Mouse (Mus musculus): ENCODE data around the gene Taf5l. TPM values are rescaled to one million over a fixed set of nuclear protein-coding genes. Genes with fewer than 3 reads are reported as not detected.
"Not testable (repeated sequence)": the region's sequence is repeated elsewhere in the genome, so short reads cannot be mapped to it uniquely, and the experiment has no call there.

Gene Taf5l
- polyA plus RNA-seq, 1 experiment, result 17.7 TPM

DNA sequence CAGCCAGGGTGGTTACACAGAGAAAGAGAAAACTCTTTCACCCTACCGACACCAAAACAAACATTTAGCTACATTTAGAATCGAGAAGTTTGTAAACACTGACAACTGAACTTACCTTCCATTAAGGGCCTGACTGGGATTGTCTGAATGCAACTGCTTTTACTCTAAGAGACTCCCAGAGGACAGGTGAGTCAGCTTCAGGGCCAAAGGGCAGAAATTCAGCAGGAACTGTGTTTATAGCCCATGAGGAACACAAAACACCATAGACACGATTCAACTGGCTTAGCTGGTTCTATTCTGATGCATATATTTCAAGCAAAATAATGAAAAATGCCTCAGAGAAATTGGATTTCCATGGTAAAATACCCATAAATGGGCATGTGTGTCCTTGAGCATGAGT is 6.4 kb downstream of the Taf5l start:
- DNase-seq (ENCODE audit: extremely low spot score in 1 of 2, low spot score in 1 of 2), result no peak

DNA sequence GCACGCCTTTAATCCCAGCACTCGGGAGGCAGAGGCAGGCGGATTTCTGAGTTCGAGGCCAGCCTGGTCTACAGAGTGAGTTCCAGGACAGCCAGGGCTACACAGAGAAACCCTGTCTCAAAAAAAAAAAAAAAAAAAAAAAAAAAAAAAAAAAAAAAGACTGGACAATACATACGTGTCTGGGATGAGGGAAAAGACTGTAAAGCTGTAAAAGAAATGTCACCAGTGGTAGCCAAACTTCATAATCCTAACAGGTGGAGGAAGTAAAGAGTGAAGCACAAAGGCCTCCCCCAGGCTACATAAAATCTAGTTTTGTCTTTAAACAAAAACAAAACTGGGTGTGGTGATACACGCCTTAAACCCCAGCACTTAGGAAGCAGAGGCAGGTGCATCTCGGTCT is 6.9 kb downstream of the Taf5l start:
- DNase-seq (ENCODE audit: extremely low spot score in 1 of 2, low spot score in 1 of 2), result not testable (repeated sequence)

GRCm38 (mm10) chr8:124011989-124012586 is 9.1 kb downstream of the Taf5l start:
- no peak for DNase-seq (ENCODE audit: extremely low spot score in 1 of 2, low spot score in 1 of 2)

- no peak for DNase-seq (ENCODE audit: extremely low spot score in 1 of 2, low spot score in 1 of 2)
Measured at GRCm38 (mm10) chr8:124011580-124011979, 9.6 kb downstream of the Taf5l start.

GRCm38 (mm10) chr8:124007829-124008228 is 13.4 kb downstream of the Taf5l start:
- DNase-seq (ENCODE audit: extremely low spot score in 1 of 2, low spot score in 1 of 2), result no peak

DNA sequence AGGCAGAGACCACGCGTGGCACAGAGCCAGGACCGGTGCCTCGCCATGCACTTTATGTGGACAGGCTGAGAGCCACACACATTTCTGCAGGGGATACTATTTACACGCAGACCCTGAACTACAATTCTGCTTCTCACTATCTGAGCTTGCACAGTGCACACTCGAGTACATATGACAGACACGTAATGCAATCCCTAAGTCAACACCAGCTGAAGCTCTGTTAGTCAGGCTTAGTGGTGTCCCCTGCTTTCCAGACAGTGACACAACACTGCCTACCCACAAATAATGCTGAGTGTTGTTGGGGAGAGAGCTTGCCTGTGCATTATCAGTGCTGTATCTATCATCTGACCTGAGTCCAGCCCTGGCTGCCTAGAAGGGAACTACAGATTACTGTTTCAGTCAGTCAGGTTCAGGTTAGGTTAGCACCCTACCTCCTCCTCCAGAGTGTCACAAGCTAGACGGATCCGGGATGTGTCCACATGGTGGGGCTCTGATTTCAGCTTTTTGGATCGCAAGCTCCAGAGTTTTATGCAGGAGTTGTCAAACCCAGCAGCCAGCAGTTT is 18.6 kb downstream of the Taf5l start:
- no peak for DNase-seq (ENCODE audit: extremely low spot score in 1 of 2, low spot score in 1 of 2)

GRCm38 (mm10) chr8:123999568-123999967 is 21.6 kb downstream of the Taf5l start:
- DNase-seq (ENCODE audit: extremely low spot score in 1 of 2, low spot score in 1 of 2), result no peak

DNA sequence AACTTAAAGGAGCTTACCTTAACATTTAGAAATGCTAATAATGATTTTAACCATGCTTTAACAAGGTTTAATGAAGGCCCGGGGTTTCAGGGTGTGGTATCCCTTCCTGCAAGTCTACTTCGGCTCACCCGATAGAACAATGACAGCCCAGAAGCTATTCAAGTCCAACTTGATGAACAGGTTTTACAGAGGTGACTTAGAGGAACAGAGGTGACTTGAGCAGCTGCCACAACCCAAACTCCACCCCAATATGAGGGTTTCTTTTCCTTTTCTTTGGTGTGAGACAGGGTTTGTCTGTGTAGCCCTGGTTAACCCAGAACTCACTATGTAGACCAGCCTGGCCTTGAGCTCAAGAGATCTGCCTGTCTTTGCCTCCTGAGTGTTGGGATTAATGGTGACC is 27.2 kb downstream of the Taf5l start:
- no peak for DNase-seq (ENCODE audit: extremely low spot score in 1 of 2, low spot score in 1 of 2)

DNA sequence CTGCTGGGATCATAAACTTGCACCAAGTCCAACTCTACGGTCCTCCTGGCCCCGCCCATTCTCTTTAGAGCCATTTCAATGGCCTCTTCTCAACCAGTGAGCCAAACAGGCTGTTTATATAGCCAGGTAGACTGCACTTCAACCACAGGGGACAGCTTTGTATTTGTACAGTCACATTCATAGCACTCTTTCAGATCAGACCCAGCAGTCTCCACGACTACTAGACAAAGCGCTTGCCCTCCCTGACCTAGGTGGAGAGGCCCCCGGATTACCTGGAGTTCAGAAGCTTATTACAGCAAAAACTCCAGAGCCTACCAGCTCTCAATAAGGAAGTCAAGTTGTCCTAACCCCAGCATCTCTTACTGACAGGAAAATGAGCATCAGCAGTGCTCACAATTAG is 27.6 kb downstream of the Taf5l start:
- no peak for DNase-seq (ENCODE audit: extremely low spot score in 1 of 2, low spot score in 1 of 2)

DNA sequence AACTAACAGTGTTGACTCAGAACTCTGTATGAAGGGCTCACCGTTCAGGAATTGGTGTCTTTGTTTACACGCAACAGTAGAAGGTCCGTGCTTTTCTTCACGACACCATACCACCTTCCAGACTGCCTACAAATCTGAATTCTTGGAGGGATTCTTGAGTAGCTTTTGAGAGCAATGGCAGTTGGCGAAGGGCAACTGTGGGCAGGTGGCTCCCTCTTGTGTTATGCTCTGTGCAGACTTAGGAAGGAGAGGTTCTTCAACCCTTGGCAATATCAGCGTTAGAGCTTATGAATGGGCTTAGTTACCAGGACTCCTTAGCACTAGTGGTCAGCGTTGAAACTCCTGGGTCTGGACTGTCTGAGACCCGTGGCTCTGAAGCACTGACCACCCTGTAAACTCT is 28.6 kb downstream of the Taf5l start:
- DNase-seq (ENCODE audit: extremely low spot score in 1 of 2, low spot score in 1 of 2), result no peak

- no peak for DNase-seq (ENCODE audit: extremely low spot score in 1 of 2, low spot score in 1 of 2)
Measured at GRCm38 (mm10) chr8:123990277-123991049, 30.7 kb downstream of the Taf5l start.

DNA sequence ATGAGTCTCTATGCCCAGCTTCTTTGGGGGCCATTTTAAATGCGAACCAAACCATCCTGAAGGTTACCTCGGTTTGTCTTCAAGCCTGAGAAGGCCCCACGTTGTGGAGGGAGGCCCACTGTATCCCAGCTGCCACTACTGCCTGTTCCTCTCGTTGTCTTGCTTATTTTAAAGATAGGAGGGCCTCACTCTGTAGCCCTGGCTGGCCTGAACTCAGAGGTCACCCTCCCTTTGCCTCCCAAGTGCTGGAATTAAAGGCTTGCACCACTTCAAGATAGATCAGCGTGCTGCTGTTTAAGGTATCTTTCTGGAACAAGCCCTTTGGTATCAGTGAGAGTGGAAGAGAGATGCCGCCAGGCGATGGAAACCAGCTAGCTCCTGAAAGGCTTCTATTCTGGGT is 32.1 kb downstream of the Taf5l start:
- DNase-seq (ENCODE audit: extremely low spot score in 1 of 2, low spot score in 1 of 2), result no peak

- DNase-seq (ENCODE audit: extremely low spot score in 1 of 2, low spot score in 1 of 2), result no peak
Measured at GRCm38 (mm10) chr8:123988605-123989038, 32.6 kb downstream of the Taf5l start.

- DNase-seq (ENCODE audit: extremely low spot score in 1 of 2, low spot score in 1 of 2), result peak; percentile 31 to 76
Measured at GRCm38 (mm10) chr8:123982826-123983400, 38.3 kb downstream of the Taf5l start, which contains the start of gene Abcb10. Abcb10 (minus strand) TSS chr8:123983122.

DNA sequence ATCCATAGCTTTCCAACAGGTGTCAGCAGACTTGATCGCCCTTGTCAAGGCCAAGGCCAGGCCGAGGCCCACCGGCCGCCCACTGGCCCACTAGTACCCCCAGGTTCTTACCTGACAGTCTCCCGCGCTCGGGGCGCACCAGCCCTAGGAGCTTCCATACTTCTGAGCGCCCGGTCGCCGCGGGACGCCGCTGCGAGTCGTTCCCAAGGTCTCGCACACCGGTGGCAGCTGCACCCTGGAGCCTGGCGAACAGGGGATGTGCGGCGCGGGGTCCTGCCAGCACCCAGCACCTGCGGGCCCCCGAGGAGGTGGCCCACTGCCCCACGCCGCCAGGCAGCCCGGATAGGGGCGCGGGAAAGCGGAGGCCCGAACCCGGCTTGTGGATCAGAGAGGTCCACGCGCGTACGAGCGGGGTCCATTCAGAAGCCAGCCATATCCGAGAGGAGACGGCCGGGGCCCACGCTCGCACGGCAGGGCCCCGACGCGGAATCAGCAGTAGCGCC is 38.9 kb downstream of the Taf5l start:
- DNase-seq (ENCODE audit: extremely low spot score in 1 of 2, low spot score in 1 of 2), result no peak

- peak in 1 of 2 experiments; percentile 51 for DNase-seq (ENCODE audit: extremely low spot score in 1 of 2, low spot score in 1 of 2)
Measured at GRCm38 (mm10) chr8:123981674-123982073, 39.5 kb downstream of the Taf5l start.

DNA sequence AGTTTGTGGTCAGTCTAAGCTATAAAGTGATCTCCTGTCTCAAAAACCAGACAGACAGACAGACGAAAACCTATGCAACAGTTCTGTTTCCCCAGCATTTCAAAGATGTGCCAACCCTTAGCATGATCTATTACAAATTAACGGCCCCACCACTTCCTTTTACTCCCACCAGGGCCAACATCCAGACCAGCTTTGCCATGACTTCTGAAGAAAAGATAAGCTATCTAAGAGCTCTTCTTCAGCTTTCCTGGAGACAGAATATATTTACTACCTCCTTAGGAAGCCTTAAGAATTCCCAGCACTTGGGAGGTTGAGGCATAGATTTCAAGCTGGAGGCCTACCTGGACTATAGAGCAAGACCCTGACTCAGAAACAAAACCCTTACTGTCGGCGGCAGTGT is 41.0 kb downstream of the Taf5l start:
- DNase-seq (ENCODE audit: extremely low spot score in 1 of 2, low spot score in 1 of 2), result no peak

- DNase-seq (ENCODE audit: extremely low spot score in 1 of 2, low spot score in 1 of 2), result no peak
Measured at GRCm38 (mm10) chr8:123978926-123979325, 42.3 kb downstream of the Taf5l start.

DNA sequence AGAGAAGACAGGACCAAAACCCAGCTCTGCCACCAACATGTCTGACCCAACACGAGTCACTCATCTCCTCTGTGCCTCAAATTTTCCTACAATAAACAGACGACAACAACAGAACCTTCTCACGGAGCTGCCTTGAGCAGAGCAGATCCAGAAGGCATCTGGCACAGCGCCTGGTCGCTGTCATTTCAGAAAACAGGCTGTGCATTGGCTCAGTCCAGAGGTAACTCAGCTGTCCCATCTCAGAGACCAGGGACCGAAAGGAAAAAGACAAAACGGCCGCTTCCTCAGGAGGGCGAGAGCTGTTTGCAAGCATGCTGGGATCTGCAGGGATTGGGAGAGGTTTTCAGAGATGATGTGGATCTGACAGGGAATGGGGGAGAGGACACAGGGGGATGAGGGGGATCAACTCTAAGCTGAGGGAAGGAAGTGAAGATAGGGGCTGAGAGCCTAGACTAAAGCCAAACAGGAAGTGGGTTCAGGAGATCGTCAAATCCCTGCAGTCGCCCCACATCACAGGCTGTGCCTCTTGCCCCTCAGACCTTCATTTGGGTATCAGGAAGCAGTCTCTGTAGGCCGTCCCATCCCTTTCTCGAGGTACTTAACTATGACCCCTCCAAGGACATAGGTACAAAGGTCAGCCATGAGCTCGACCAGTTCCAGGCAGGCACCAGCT is 42.9 kb downstream of the Taf5l start:
- no peak for DNase-seq (ENCODE audit: extremely low spot score in 1 of 2, low spot score in 1 of 2)

GRCm38 (mm10) chr8:123977499-123977898 is 43.7 kb downstream of the Taf5l start:
- no peak for DNase-seq (ENCODE audit: extremely low spot score in 1 of 2, low spot score in 1 of 2)

- DNase-seq (ENCODE audit: extremely low spot score in 1 of 2, low spot score in 1 of 2), result no peak
Measured at GRCm38 (mm10) chr8:123973495-123973894, 47.7 kb downstream of the Taf5l start.

All from frontal cortex, adult 2 months (tissue).